Comparison of ENCODE assay signal across 8 mouse cellular contexts in the genomic region with DNA sequence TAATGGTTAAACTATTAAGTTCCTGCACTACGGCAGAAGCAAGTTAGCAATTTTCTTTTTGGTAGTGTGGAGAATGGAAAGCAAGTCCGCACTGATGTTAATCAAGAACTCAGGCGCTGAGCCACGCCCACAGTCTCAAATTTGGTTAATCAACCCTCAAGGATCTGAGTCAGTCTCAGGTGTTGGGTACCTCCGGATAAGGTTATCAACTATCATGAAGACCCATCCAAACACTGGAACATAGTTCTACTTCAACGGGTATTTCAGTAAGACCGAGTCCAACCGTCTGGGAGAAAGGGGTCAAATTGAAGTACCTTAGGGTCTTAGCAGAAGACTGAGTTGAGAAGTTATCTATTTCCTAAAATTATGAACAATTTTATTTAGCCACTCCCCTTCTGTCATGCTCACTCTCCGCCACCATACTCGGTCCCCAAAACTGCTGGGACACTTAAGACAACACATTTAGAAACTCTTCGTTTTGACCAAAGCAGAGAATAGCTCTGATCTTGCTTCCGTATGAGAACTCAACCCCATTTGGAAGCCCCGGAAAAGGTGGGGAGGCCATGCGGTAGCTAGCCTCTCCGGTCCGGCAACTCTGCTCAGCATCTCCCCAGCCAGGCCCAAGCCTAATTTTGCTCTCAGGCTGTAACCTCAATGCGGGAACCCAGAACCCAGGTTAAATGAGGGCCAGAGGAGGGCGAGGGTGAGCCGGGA. TPM values are rescaled to one million over a fixed set of nuclear protein-coding genes. Genes with fewer than 3 reads are reported as not detected.
DNase-seq lines count a peak whose midpoint lies in the region; ATAC-seq lines count a peak whose summit lies in the region.

No protein-coding gene starts in this region.

- DNase-seq in urinary bladder, postnatal 14 days (ENCODE audit: low spot score) = peak; percentile 24
- no peak for DNase-seq in urinary bladder, postnatal 36 days (ENCODE audit: low spot score in 2 of 2)
- DNase-seq in kidney, adult 9 months = peak; percentile 72
- DNase-seq in right cerebral cortex, postnatal 25 days = no peak
- no peak for DNase-seq in embryo, embryonic 10 days (ENCODE audit: low spot score)
- no peak for DNase-seq in ovary, postnatal 10 days (ENCODE audit: low spot score)

- ATAC-seq in megakaryocyte-erythroid progenitor cell, adult 5-6 weeks (replicated peaks; ENCODE audit: low FRiP score, low TSS enrichment, poor library complexity, severe bottlenecking) = peak; percentile 48

- peak overlapping the region; percentile 84 for H3K4me3 ChIP-seq in erythroblast, embryonic 14.5 days (replicated peaks)

- no peaks in the 10 kb centered on the region for H3K27me3 ChIP-seq in erythroblast, embryonic 14.5 days (ENCODE audit: control insufficient read depth)

- H3K36me3 ChIP-seq in erythroblast, embryonic 14.5 days (ENCODE audit: control insufficient read depth) = peaks cover 18% of the 10 kb centered on the region

- peaks cover 41% of the 10 kb centered on the region for H3K4me1 ChIP-seq in erythroblast, embryonic 14.5 days (ENCODE audit: control insufficient read depth)

- no peaks in the 10 kb centered on the region for H3K9me3 ChIP-seq in erythroblast, embryonic 14.5 days (ENCODE audit: control insufficient read depth, low read length)

RNA-seq across cellular contexts. Expression of gene Strada, which starts 9.2 kb away (rescaled TPM):
- polyA plus RNA-seq in erythroblast, embryonic 14.5 days (2012) = 2.6 and 3.1 TPM in 2 replicates
- total RNA-seq in megakaryocyte-erythroid progenitor cell, adult 5-6 weeks (2014; fragmentation: Nextera tagmentation) = 20.3 and 29.6 TPM in 2 replicates
- 9.8 and 15.5 TPM in 2 replicates for total RNA-seq in megakaryocyte-erythroid progenitor cell, adult 5-6 weeks (2017)

RNA-seq across cellular contexts. Expression of gene Ccdc47, which starts 23.3 kb away (rescaled TPM):
- 0.17 and 0.20 TPM in 2 replicates for polyA plus RNA-seq in erythroblast, embryonic 14.5 days (2012)
- total RNA-seq in megakaryocyte-erythroid progenitor cell, adult 5-6 weeks (2014; fragmentation: Nextera tagmentation) = 33.8 and 41.7 TPM in 2 replicates
- 218 and 232 TPM in 2 replicates for total RNA-seq in megakaryocyte-erythroid progenitor cell, adult 5-6 weeks (2017)

RNA-seq across cellular contexts. Expression of gene Ddx42, which starts 23.9 kb away (rescaled TPM):
- polyA plus RNA-seq in erythroblast, embryonic 14.5 days (2012) = 1.4 and 1.5 TPM in 2 replicates
- total RNA-seq in megakaryocyte-erythroid progenitor cell, adult 5-6 weeks (2014; fragmentation: Nextera tagmentation) = 65.1 and 66.6 TPM in 2 replicates
- total RNA-seq in megakaryocyte-erythroid progenitor cell, adult 5-6 weeks (2017) = 82.7 and 126 TPM in 2 replicates

RNA-seq across cellular contexts. Expression of gene Limd2, which starts 32.2 kb away (rescaled TPM):
- 0.93 and 0.94 TPM in 2 replicates for polyA plus RNA-seq in erythroblast, embryonic 14.5 days (2012)
- 12.0 and 18.5 TPM in 2 replicates for total RNA-seq in megakaryocyte-erythroid progenitor cell, adult 5-6 weeks (2014; fragmentation: Nextera tagmentation)
- 4.4 and 5.9 TPM in 2 replicates for total RNA-seq in megakaryocyte-erythroid progenitor cell, adult 5-6 weeks (2017)

RNA-seq across cellular contexts. Expression of gene Gm10840, which starts 32.2 kb away (rescaled TPM):
- polyA plus RNA-seq in erythroblast, embryonic 14.5 days (2012) = not detected in 2 replicates
- total RNA-seq in megakaryocyte-erythroid progenitor cell, adult 5-6 weeks (2014; fragmentation: Nextera tagmentation) = not detected in 2 replicates
- not detected in 2 replicates for total RNA-seq in megakaryocyte-erythroid progenitor cell, adult 5-6 weeks (2017)

Comparison
In these comparisons a context has a peak if more than half of its experiments do, and no peak if none do; other contexts are left out.
1. DNase-seq: peak in urinary bladder, postnatal 14 days (single experiment) and kidney, adult 9 months (single experiment); none in urinary bladder, postnatal 36 days (0 of 2), right cerebral cortex, postnatal 25 days (single experiment), embryo, embryonic 10 days (single experiment) and ovary, postnatal 10 days (single experiment).